Mouse (Mus musculus) small intestine, adult 2 months (tissue): Measurements from ENCODE around the gene Rph3a.

ENCODE experiments used
- CTCF ChIP-seq: fragments of 200-500 bp; IDR thresholded peaks from 2 replicates; pipeline ENCODE4 v1.5.1; 2012; ENCODE audit warnings: low read depth, mild to moderate bottlenecking, control low read depth, inconsistent platforms, low read length, moderate library complexity, mixed read lengths; ENCODE audit not compliant: insufficient replicate concordance, insufficient read length; ENCODE audit errors: extremely low read depth
- POLR2A ChIP-seq: fragments of 200-500 bp; IDR thresholded peaks from 2 replicates; pipeline ENCODE4 v1.6.1; 2012; ENCODE audit warnings: low read depth, mild to moderate bottlenecking, control low read depth, inconsistent platforms, low read length, moderate library complexity

GRCm38 (mm10) chr5:120961004-120961403 is 48.9 kb downstream of the Rph3a start:
- TF ChIP-seq POLR2A (no peak), CTCF (no peak)
